Mouse (Mus musculus) spleen, postnatal 14 days (tissue): Measurements from ENCODE around the gene Abca3.

ENCODE experiments used
- DNase-seq, 2 experiments: peaks; one replicate each; pipeline ENCODE4 v3.0.0; 2021 to 2022; ENCODE audit warnings: low spot score in 2 of 2

Abca3 gene

GRCm38 (mm10) chr17:24351760-24352357 lies at the start of gene Abca3:
TSS of gene Abca3 (plus strand) at chr17:24351950.
- DNase-seq: peak; percentile 93

GRCm38 (mm10) chr17:24307500-24307899 lies 44.2 kb upstream of the Abca3 start:
- DNase-seq: peak in 1 of 2 experiments; percentile 45

GRCm38 (mm10) chr17:24320826-24321225 lies 30.9 kb upstream of the Abca3 start:
- DNase-seq: no peak

- no peak for DNase-seq
Measured at GRCm38 (mm10) chr17:24325051-24325450, 26.7 kb upstream of the Abca3 start.

GRCm38 (mm10) chr17:24327656-24328055 lies 24.1 kb upstream of the Abca3 start:
- no peak for DNase-seq

- no peak for DNase-seq
Measured at GRCm38 (mm10) chr17:24344672-24345071, 7.1 kb upstream of the Abca3 start.

GRCm38 (mm10) chr17:24346831-24347230 lies 4.9 kb upstream of the Abca3 start:
- DNase-seq: no peak

- DNase-seq: no peak
Measured at GRCm38 (mm10) chr17:24349176-24349575, 2.6 kb upstream of the Abca3 start.

- peak; percentile 14 to 32 for DNase-seq
Measured at GRCm38 (mm10) chr17:24350926-24351759, 607 bp upstream of the Abca3 start, which contains the start of gene Abca17. TSS of gene Abca17 (minus strand) at chr17:24351068.

- no peak for DNase-seq
Measured at GRCm38 (mm10) chr17:24352370-24353194, 832 bp downstream of the Abca3 start.

GRCm38 (mm10) chr17:24353960-24354359 lies 2.2 kb downstream of the Abca3 start:
- DNase-seq: no peak

GRCm38 (mm10) chr17:24355284-24355683 lies 3.5 kb downstream of the Abca3 start:
- no peak for DNase-seq

GRCm38 (mm10) chr17:24359006-24359405 lies 7.3 kb downstream of the Abca3 start:
- DNase-seq: no peak

GRCm38 (mm10) chr17:24359903-24360302 lies 8.2 kb downstream of the Abca3 start:
- no peak for DNase-seq

- no peak for DNase-seq
Measured at GRCm38 (mm10) chr17:24360841-24361240, 9.1 kb downstream of the Abca3 start.

- DNase-seq: no peak
Measured at GRCm38 (mm10) chr17:24361291-24361690, 9.5 kb downstream of the Abca3 start.

- DNase-seq: no peak
Measured at GRCm38 (mm10) chr17:24362527-24362926, 10.8 kb downstream of the Abca3 start.

- DNase-seq: no peak
Measured at GRCm38 (mm10) chr17:24364461-24364860, 12.7 kb downstream of the Abca3 start.

- no peak for DNase-seq
Measured at GRCm38 (mm10) chr17:24365863-24366262, 14.1 kb downstream of the Abca3 start.

- DNase-seq: no peak
Measured at GRCm38 (mm10) chr17:24375094-24375712, 23.5 kb downstream of the Abca3 start.

GRCm38 (mm10) chr17:24375886-24376285 lies 24.1 kb downstream of the Abca3 start:
- DNase-seq: no peak

- no peak for DNase-seq
Measured at GRCm38 (mm10) chr17:24378496-24378895, 26.7 kb downstream of the Abca3 start.
